Mouse (Mus musculus): ENCODE results near the gene Dusp13. TPM values are rescaled to one million over a fixed set of nuclear protein-coding genes. Genes with fewer than 3 reads are reported as not detected.

The Dusp13 gene
- polyA plus RNA-seq, 1 experiment from 2014 or later: not detected

DNA sequence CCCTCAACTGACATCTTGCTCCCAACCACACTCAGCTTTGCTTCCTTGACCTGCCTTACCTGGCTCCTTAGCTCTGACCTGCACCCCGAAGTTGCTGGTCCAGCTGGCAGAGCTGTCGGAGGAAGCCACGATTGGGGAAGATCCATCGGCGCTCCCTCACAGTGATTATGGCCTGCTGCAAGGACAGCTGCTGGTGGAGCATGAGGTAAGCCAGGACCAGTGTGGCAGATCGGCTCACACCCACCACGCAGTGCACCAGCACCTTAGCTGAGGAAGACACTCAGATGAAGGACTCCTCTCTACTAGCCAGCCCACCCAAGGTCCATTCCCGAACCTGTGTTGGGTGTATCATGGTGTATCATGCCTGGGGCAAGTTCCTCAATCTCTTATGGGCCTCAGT, 4.7 kb downstream of the Dusp13 start:
- ATAC-seq (ENCODE audit: borderline replicate concordance, extremely low read depth, low FRiP score, low TSS enrichment): no peak
- Histone ChIP-seq H3K4me2 (no peak overlapping the region), H3K27me3 (no peaks in the 10 kb centered on the region), H3K4me1 (peaks cover 9% of the 10 kb centered on the region), H3K9me3 (no peaks in the 10 kb centered on the region), H3K4me3 (no peak overlapping the region), H3K9ac (no peak overlapping the region), H3K27ac (no peak overlapping the region), H3K36me3 (no peaks in the 10 kb centered on the region)
- 89% methylated on average over 8 of the region's 8 CpGs for WGBS

DNA sequence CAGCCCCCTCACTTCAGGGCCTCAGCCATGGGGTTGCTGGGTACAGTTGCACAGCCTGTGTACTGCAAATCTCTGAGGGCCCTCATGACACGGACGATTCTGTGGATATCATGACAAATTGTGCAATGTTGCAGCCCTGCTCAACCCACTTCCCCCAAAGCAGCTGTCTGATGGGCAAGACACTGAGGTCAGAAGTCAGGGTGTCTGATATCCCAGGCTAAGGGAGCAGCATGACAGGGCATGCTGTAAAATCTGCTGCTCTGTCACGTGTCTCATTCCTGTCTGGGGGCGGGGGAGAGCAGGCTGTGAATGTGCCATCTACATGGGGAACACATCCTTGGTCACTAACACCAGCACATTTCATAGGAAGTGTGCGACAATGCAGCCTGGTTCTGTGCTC, 5.8 kb downstream of the Dusp13 start:
- WGBS: 55% methylated on average over 5 of the region's 5 CpGs
- H3K36me3 ChIP-seq: no peaks in the 10 kb centered on the region
- H3K27me3 ChIP-seq: 0 out of 2 replicates have a peak, but pooled peaks cover 5% of the 10 kb centered on the region
- H3K9me3 ChIP-seq: no peaks in the 10 kb centered on the region
- H3K9ac ChIP-seq: no peak overlapping the region
- ATAC-seq (ENCODE audit: borderline replicate concordance, extremely low read depth, low FRiP score, low TSS enrichment): no peak
- no peak overlapping the region for H3K27ac ChIP-seq
- no peak overlapping the region for H3K4me3 ChIP-seq
- no peak overlapping the region for H3K4me2 ChIP-seq
- H3K4me1 ChIP-seq: peaks cover 8% of the 10 kb centered on the region

DNA sequence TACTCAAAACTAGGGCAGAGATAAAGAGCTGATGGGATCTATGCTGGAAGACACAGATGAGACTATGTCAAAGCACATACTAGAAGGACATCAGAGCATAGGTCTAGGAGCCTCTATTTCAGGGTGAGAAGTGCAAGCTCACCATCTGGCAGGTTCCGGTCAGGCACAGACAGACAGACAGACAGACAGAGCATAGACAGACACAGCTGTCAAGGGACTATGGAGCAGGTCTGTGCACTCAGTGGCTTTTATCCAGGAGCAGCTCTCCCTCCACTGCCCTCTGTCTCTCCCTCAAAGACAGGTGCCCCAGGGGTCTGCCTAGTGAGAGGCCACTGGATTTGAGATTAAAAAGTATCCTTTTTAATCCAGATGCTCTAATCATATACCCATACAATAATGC, 6.8 kb downstream of the Dusp13 start:
- Histone ChIP-seq H3K27me3 (0 out of 2 replicates have a peak, but pooled peaks cover 5% of the 10 kb centered on the region), H3K9me3 (no peaks in the 10 kb centered on the region), H3K9ac (no peak overlapping the region), H3K36me3 (no peaks in the 10 kb centered on the region), H3K4me2 (no peak overlapping the region), H3K4me1 (0 out of 2 replicates have a peak, but pooled peaks cover 6% of the 10 kb centered on the region), H3K27ac (no peak overlapping the region), H3K4me3 (no peak overlapping the region)
- WGBS: 88% methylated on average over 1 of the region's 1 CpGs
- no peak for ATAC-seq (ENCODE audit: borderline replicate concordance, extremely low read depth, low FRiP score, low TSS enrichment)

DNA sequence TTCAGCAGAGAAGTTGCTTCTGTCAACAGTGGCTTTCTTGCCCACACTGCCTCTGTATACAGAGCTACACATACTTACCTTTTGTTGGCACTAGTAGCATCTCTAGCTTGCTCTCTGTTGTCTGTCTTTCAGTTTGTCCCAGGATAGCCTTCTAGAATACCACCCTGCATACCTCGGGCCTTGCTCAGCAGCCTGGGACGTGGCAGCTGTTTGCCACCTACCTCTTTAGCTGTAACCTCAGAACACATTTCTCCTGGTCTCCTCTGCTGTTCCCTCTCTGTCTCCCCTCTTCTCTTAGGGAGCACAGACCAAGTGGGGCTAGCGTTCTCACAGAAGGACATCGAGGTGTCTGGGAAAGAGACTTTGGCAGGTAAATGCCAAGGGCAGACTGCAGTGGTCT, 8.5 kb downstream of the Dusp13 start:
- no peaks in the 10 kb centered on the region for H3K9me3 ChIP-seq
- H3K36me3 ChIP-seq: no peaks in the 10 kb centered on the region
- no peak overlapping the region for H3K27ac ChIP-seq
- H3K4me1 ChIP-seq: 0 out of 2 replicates have a peak, but pooled peaks cover 6% of the 10 kb centered on the region
- no peak overlapping the region for H3K4me3 ChIP-seq
- 91% methylated on average over 4 of the region's 4 CpGs for WGBS
- 0 out of 2 replicates have a peak, but pooled peaks cover 5% of the 10 kb centered on the region for H3K27me3 ChIP-seq
- H3K9ac ChIP-seq: no peak overlapping the region
- ATAC-seq (ENCODE audit: borderline replicate concordance, extremely low read depth, low FRiP score, low TSS enrichment): no peak
- H3K4me2 ChIP-seq: no peak overlapping the region

DNA sequence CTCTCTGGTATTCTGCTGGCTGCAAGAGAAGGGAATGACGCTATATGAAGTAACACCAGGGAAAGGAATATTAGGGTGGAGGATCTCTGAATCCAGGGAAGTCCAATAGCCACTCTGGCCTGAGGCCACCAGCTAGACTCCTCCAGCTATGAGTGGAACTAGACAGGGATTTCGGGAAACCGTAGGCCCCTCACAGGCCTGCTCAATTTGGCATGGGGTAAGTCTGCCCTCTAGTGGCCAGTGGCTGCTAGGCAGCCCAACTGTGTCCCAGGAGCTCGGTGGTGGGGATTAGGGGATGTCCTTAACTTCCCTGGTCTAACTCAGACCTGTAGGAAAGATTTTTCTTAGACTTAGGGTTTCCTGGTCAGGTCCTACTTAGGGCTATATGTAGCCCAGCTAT, 9.2 kb downstream of the Dusp13 start:
- Histone ChIP-seq H3K27ac (no peak overlapping the region), H3K4me2 (no peak overlapping the region), H3K27me3 (0 out of 2 replicates have a peak, but pooled peaks cover 5% of the 10 kb centered on the region), H3K4me1 (0 out of 2 replicates have a peak, but pooled peaks cover under 1% of the 10 kb centered on the region), H3K9me3 (no peaks in the 10 kb centered on the region), H3K36me3 (no peaks in the 10 kb centered on the region), H3K9ac (no peak overlapping the region), H3K4me3 (no peak overlapping the region)
- peak; percentile 61; the same call in 1 of the 2 replicates for ATAC-seq (ENCODE audit: borderline replicate concordance, extremely low read depth, low FRiP score, low TSS enrichment)
- 13% methylated on average over 4 of the region's 4 CpGs for WGBS

DNA sequence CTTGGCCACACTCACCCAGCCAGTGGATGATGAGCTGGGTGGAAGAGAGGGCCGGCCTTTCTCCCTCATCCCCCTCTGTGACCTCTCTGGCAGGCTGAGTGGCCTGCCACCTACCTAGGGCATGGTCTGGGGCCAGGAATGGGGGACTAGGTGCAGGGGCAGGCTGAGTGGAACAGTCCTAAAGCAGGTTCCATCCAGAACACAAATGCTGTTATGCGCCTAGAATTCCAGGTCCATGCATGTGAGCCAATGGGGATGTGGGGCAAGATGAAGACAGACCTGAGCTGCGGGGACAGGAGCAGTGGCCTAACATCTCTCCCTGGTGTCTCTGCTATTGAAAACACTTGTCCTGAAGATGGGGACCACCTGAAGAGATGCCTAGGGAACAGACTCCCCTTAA, 9.7 kb downstream of the Dusp13 start:
- Histone ChIP-seq H3K36me3 (no peaks in the 10 kb centered on the region), H3K9ac (no peak overlapping the region), H3K9me3 (no peaks in the 10 kb centered on the region), H3K4me1 (no peaks in the 10 kb centered on the region), H3K4me3 (no peak overlapping the region), H3K4me2 (no peak overlapping the region), H3K27ac (no peak overlapping the region), H3K27me3 (0 out of 2 replicates have a peak, but pooled peaks cover 5% of the 10 kb centered on the region)
- no peak for ATAC-seq (ENCODE audit: borderline replicate concordance, extremely low read depth, low FRiP score, low TSS enrichment)
- 90% methylated on average over 3 of the region's 3 CpGs for WGBS

DNA sequence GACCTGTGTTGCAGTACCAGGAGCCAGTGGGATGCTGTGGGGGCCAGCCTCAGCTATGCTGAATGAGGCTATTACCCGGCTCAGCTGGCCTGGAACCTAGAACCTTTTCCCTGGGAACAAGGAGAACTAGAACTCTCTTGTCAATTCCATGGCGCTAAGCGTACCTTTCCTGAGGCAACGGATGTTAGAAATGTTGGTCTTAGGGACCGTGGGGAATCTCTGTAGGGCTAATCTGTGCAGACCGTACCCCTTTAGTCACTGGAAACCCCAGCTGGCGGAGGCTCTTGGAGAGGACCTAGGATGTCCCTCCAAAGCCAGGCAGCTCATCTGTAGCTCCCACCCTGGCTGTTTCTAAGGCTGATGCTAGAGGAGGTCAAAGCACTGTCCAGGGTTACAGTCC, 10.6 kb downstream of the Dusp13 start:
- Histone ChIP-seq H3K4me1 (no peaks in the 10 kb centered on the region), H3K27me3 (0 out of 2 replicates have a peak, but pooled peaks cover 5% of the 10 kb centered on the region), H3K36me3 (no peaks in the 10 kb centered on the region), H3K4me2 (no peak overlapping the region), H3K4me3 (no peak overlapping the region), H3K9ac (no peak overlapping the region), H3K9me3 (no peaks in the 10 kb centered on the region), H3K27ac (no peak overlapping the region)
- WGBS: 93% methylated on average over 7 of the region's 7 CpGs
- ATAC-seq (ENCODE audit: borderline replicate concordance, extremely low read depth, low FRiP score, low TSS enrichment): no peak

DNA sequence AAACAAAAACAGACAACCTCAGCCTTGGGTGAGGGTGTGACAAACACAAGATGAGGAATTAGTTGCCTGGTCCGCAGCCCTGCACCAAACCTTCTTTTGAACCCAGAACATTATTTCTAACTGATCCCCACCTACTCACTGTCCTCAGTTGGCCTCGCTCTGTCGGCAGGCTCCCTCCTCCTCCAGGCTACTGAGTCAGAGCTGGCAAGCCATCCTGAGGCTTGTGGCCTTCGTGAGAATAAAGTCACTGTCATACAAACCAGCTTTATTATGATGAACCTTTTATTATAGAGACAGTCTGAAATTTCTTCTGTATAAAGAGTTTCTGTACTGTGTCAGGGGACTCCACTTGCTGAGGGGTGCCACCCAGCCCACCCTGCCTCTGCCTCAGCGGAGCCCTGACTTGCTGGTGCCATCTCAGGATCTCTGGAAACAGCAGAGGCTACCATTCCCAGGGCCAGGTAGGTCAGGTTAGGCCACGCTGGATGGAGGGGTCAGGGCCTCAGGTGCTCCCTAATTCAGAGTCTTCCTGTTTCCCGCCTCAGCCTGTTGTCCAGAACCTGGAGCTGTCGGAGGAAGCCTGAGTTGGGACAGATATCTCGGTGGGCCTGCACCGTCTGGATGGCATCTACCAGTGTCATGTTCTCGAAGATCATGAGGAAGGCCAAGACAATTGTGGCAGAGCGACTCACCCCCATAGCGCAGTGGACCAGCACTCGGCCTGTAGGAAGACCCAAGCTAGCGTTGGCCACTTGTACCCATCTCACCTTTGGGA, 17.7 kb downstream of the Dusp13 start:
- Histone ChIP-seq H3K27me3 (no peaks in the 10 kb centered on the region), H3K9me3 (no peaks in the 10 kb centered on the region), H3K4me2 (no peak overlapping the region), H3K4me3 (no peak overlapping the region), H3K9ac (no peak overlapping the region), H3K4me1 (no peaks in the 10 kb centered on the region), H3K36me3 (no peaks in the 10 kb centered on the region), H3K27ac (no peak overlapping the region)
- 84% methylated on average over 15 of the region's 15 CpGs for WGBS
- no peak for ATAC-seq (ENCODE audit: borderline replicate concordance, extremely low read depth, low FRiP score, low TSS enrichment)

DNA sequence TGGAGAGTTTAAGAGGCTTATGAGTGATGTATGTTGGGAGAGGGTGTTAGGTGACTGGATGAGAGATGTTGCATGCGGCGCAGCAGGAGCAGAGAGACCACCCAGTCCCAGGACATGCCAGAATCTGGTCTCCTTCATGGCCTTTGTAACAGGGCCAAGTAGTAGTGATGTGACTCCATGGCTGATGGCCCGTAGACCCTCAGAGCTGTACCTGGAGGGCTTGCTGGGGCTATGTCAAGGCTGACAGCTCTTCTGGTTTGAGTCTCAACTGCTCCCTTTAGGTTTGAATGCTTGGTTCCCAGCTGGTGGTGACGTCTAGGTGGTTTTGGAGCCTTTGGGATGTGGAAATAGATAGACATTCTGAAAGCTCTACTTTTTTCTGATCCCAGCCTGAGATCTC, 21.0 kb downstream of the Dusp13 start:
- Histone ChIP-seq H3K4me2 (no peak overlapping the region), H3K27me3 (no peaks in the 10 kb centered on the region), H3K36me3 (no peaks in the 10 kb centered on the region), H3K27ac (no peak overlapping the region), H3K9ac (no peak overlapping the region), H3K4me1 (no peaks in the 10 kb centered on the region), H3K9me3 (no peaks in the 10 kb centered on the region), H3K4me3 (no peak overlapping the region)
- 79% methylated on average over 4 of the region's 4 CpGs for WGBS
- no peak for ATAC-seq (ENCODE audit: borderline replicate concordance, extremely low read depth, low FRiP score, low TSS enrichment)

DNA sequence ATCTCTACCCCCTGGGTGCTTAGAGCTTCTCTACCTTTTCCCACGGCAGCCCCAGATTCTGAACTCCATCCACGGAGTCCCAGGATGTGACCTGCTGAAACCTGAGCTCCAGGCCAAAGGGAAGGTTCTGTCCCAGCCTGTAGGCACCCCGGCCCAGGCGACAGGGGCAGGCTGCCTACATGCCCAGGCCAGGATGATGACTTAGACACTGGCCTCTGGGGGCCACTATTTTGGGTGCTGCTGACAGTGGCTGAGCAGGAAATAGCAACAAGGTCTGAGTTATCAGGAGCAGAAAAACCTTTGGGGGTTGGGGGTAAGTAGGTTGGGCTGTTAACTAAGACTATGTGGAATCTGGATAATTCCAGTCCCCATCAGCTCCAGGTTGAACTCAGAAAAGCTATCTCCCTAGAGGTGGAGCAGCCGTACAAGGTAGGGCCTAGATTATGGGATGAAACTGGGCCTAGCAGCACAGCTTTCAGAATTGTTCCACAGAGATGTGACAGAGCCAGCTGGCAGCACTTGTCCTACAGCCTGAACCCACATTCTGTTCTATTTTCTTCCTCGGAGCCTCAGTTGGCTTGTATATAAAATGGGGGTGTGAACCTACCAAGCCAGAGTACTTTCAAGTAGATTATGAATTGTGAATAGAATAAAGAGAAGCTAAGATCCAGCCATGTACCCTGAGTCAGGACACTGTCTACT, 21.8 kb downstream of the Dusp13 start:
- 72% methylated on average over 6 of the region's 6 CpGs for WGBS
- ATAC-seq (ENCODE audit: borderline replicate concordance, extremely low read depth, low FRiP score, low TSS enrichment): no peak

DNA sequence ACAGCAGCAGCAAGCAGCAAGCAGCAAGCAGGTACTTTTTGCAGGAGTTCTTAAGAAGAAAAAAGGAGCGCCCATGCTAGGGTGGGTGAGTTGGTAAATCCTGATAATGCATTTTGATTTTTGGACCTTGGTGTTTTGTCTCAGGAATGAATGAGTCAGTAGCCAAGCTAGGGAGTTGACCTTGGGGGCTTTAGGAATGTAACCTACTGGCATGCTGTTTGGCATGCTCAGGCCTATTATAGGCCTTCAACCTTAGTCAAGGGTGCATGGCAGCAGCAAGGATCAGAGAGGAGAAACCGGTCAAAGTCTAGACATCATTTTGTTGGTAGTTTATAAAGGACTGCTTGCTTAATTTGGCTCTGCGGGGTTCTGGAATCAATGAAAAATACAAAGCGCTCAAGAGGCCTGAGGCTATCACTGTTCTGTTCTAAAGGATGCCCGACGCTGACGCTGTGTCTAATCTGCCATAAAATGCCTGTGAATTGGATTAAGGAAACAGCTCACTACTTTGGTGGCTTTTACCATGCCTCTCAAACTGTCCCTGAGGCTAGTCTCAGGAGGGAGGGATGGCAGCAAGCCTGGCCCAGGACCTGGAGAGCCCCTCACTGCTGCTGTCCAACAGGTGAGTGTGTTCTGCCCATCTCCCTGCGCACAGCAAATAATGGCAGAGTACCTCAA, 28.8 kb downstream of the Dusp13 start:
- WGBS: 93% methylated on average over 8 of the region's 8 CpGs
- ATAC-seq (ENCODE audit: borderline replicate concordance, extremely low read depth, low FRiP score, low TSS enrichment): no peak
- Histone ChIP-seq H3K4me1 (peaks cover 10% of the 10 kb centered on the region), H3K9ac (no peak overlapping the region), H3K27me3 (no peaks in the 10 kb centered on the region), H3K9me3 (no peaks in the 10 kb centered on the region), H3K27ac (no peak overlapping the region), H3K4me3 (no peak overlapping the region), H3K4me2 (no peak overlapping the region), H3K36me3 (no peaks in the 10 kb centered on the region)

More for the DNA sequence above, 21.8 kb downstream of the Dusp13 start:
- Histone ChIP-seq H3K27ac (no peak overlapping the region), H3K9me3 (no peaks in the 10 kb centered on the region), H3K4me3 (no peak overlapping the region), H3K4me1 (no peaks in the 10 kb centered on the region), H3K36me3 (no peaks in the 10 kb centered on the region), H3K4me2 (no peak overlapping the region), H3K27me3 (no peaks in the 10 kb centered on the region), H3K9ac (no peak overlapping the region)

All from lung, embryonic 15.5 days (tissue).